Mouse (Mus musculus) kidney, embryonic 15.5 days (tissue): ENCODE measurements around the gene Map3k13. TPM values are rescaled to one million over a fixed set of nuclear protein-coding genes. Genes with fewer than 3 reads are reported as not detected.

Experiments used
- ATAC-seq: fragments of 200-750 bp; cut with Nextera tagmentation; replicated peaks from 2 replicates; pipeline ENCODE4 v1.8.0; 2017; ENCODE audit warnings: moderate TSS enrichment; ENCODE audit not compliant: low FRiP score
- H3K27ac ChIP-seq: fragments of 300-500 bp; sonication (generic); 2 replicates; pipeline ENCODE4 v1.5.1; 2015; ENCODE audit warnings: mild to moderate bottlenecking, inconsistent platforms
- H3K27me3 ChIP-seq: fragments of 300-500 bp; sonication (generic); 2 replicates; pipeline ENCODE4 v1.6.1; 2015; ENCODE audit warnings: inconsistent platforms
- H3K36me3 ChIP-seq: fragments of 300-500 bp; sonication (generic); 2 replicates; pipeline ENCODE4 v1.6.1; 2015; ENCODE audit warnings: inconsistent platforms
- H3K4me1 ChIP-seq: fragments of 300-500 bp; sonication (generic); 2 replicates; pipeline ENCODE4 v1.6.1; 2015; ENCODE audit warnings: inconsistent platforms
- H3K4me2 ChIP-seq: fragments of 300-500 bp; sonication (generic); 2 replicates; pipeline ENCODE4 v1.6.1; 2015; ENCODE audit warnings: moderate library complexity, mild to moderate bottlenecking, inconsistent platforms
- H3K4me3 ChIP-seq: fragments of 300-500 bp; sonication (generic); replicated peaks from 2 replicates; pipeline ENCODE4 v1.5.1; 2015; ENCODE audit warnings: mild to moderate bottlenecking, inconsistent platforms
- H3K9ac ChIP-seq: fragments of 300-500 bp; sonication (generic); 2 replicates; pipeline ENCODE4 v1.6.1; 2015; ENCODE audit warnings: mild to moderate bottlenecking, inconsistent platforms
- H3K9me3 ChIP-seq: fragments of 300-500 bp; sonication (generic); replicated peaks from 2 replicates; pipeline ENCODE4 v1.6.1; 2016; ENCODE audit warnings: inconsistent platforms
- WGBS: fragments of 180-500 bp; shearing (Covaris S2); methylation state at CpG from one replicate; pipeline ENCODE4 v1.1.7; 2015; ENCODE audit warnings: mixed read lengths; 5-methylcytosine and 5-hydroxymethylcytosine counted together
- polyA plus RNA-seq: library from polyadenylated mRNA; unstranded; fragments of >200 nt; fragmentation: Nextera tagmentation; extraction: Ambion mirVana; gene quantifications from 2 replicates; pipeline ENCODE4 v1.2.1, GENCODE M21; 2015

Map3k13 gene
- polyA plus RNA-seq, 1 experiment from 2014 or later = 0.73 TPM

DNA sequence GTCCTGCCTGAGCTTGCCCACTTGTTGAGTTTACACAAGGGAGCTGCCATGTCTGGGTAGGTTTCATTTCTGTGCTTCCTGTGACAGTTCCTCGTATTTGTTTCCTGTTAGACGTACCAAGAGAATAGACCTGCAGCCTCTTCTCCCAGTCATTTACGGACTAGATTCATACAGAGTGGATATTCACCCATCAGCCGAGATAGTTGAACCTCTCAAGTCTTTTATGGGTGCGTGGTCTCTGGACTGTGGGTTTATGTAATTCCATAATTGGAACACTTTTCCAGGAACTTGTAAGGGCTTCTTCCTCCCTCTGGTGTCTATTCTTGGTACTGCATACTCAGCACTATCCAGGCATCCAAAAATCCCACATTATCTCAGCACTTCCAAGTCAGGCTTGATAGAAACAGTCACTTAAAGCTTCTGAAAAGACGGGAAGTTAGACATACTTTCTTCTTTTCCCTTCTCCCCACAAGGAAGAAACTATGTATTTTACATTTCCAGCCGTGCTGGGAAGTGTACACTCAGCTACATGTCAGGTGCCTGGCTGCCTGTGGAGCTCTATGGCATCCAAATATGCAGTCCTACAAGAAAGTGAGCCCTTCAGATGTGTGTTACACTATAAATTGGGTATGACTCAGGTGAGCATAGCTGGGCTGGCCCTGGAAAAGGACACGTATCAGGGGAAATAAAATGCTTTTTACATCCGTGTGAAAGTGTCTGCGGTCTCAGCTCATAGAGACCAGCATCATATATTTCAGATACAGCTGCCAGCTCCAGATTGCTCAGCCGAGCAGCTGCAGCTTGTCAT is 20.9 kb downstream of the Map3k13 start:
- WGBS = 49% methylated on average over 11 of the region's 11 CpGs
- peak overlapping the region; percentile 15; the same call in 1 of the 2 replicates for H3K4me3 ChIP-seq
- H3K36me3 ChIP-seq = no peaks in the 10 kb centered on the region
- peaks cover 18% of the 10 kb centered on the region for H3K4me1 ChIP-seq
- no peaks in the 10 kb centered on the region for H3K27me3 ChIP-seq
- H3K4me2 ChIP-seq = peak overlapping the region; percentile 44
- peak overlapping the region; percentile 59 for H3K27ac ChIP-seq
- no peak overlapping the region for H3K9ac ChIP-seq
- no peaks in the 10 kb centered on the region for H3K9me3 ChIP-seq
- ATAC-seq = 0 out of 2 replicates have a peak, but pooled peaks have one; percentile 11

DNA sequence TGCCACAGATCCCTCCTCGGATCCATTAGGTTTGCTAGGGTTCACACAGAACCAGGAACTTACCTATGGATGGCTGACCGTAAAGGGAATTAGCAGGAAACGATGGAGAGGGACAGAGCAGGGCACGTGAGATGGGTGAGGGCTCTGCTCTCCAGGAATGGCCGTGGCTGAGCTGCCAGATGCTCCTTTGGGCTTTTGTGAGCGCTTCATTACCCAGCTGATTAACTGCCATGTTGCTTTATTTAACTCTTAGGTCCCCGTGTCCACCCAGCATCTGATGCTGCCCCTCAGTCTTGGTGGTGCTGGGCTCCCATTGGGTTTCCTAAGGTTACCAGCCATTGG is 21.5 kb downstream of the Map3k13 start:
- ATAC-seq = peak; percentile 73

DNA sequence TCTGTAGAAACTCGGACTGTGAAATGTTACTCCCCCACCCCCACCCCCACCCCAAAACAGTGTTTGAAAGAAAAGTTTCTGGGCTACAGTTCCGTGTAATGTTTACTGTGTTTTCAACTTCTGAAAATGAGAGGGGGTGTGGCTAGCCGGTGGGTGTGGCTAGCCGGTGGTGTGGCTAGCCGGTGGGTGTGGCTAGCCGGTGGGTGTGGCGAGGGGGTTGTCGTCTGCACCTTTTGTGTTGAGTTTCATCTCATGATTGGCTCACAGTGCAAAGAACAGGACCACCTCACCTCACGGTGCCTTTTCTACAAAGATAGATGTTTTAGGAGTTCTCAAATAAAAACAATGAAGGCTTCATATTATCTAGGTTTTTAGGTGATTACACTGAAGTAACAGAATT is 24.0 kb downstream of the Map3k13 start:
- Histone ChIP-seq H3K36me3 (no peaks in the 10 kb centered on the region), H3K4me1 (peaks cover 18% of the 10 kb centered on the region), H3K4me3 (no peak overlapping the region), H3K9me3 (no peaks in the 10 kb centered on the region), H3K9ac (no peak overlapping the region), H3K27me3 (no peaks in the 10 kb centered on the region), H3K4me2 (peak overlapping the region; percentile 45), H3K27ac (peak overlapping the region; percentile 70)
- peak; percentile 70 for ATAC-seq
- 39% methylated on average over 9 of the region's 9 CpGs for WGBS

More for the DNA sequence above, 21.5 kb downstream of the Map3k13 start:
- Histone ChIP-seq H3K36me3 (no peaks in the 10 kb centered on the region), H3K27me3 (no peaks in the 10 kb centered on the region), H3K4me1 (peaks cover 18% of the 10 kb centered on the region), H3K9me3 (no peaks in the 10 kb centered on the region), H3K27ac (peak overlapping the region; percentile 59), H3K9ac (no peak overlapping the region), H3K4me3 (peak overlapping the region; percentile 15; the same call in 1 of the 2 replicates), H3K4me2 (peak overlapping the region; percentile 44)
- 23% methylated on average over 7 of the region's 7 CpGs for WGBS

DNA sequence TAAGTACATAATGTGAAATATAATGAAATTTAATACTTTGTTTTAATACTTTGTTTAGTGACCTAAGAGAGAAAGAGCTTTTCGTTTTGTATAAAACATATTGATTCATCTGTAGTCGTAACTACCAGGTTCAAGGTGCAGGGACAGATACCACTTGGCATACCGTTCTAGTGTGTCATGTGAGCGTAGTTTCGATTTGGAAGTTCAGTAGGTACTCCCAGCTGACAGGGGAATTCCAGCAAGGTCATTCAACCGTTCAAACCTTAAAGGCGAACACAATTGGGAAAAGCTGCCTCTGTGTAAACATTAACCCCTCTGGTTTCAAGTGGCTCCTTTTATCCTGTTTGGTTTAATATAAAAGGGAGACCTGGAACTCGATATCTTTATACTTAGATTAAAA is 24.5 kb downstream of the Map3k13 start:
- Histone ChIP-seq H3K36me3 (no peaks in the 10 kb centered on the region), H3K9ac (no peak overlapping the region), H3K4me1 (peaks cover 18% of the 10 kb centered on the region), H3K27me3 (no peaks in the 10 kb centered on the region), H3K27ac (0 out of 2 replicates have a peak overlapping the region, but pooled peaks have one; percentile 67), H3K4me3 (no peak overlapping the region), H3K4me2 (peak overlapping the region; percentile 45), H3K9me3 (no peaks in the 10 kb centered on the region)
- peak; percentile 71 for ATAC-seq
- WGBS = 33% methylated on average over 8 of the region's 8 CpGs

DNA sequence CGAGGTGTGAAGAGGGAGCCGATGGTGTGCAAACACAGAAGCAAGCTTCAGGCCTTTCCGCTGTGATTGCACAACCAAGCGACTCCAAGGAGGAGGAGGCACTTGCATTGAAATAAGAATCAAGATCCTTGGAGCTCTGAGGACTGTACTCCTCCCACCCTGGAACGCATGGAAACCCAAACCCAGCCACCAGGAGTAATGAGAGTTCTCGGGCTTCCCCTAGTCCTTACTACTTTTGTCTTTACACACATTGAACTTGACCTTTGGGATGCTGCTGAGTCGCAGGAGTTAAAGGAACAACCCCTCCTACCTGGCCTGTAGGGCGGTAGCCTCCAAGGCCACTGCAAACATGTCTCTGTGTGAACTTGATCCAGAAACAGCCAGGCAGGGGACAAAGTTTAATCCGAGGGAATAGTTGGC is 31.5 kb downstream of the Map3k13 start:
- ATAC-seq = no peak; the same call in 1 of the 2 replicates
- peaks cover 18% of the 10 kb centered on the region for H3K4me1 ChIP-seq
- no peaks in the 10 kb centered on the region for H3K36me3 ChIP-seq
- 50% methylated on average over 9 of the region's 9 CpGs for WGBS
- no peak overlapping the region for H3K9ac ChIP-seq
- no peaks in the 10 kb centered on the region for H3K27me3 ChIP-seq
- H3K9me3 ChIP-seq = no peaks in the 10 kb centered on the region
- H3K27ac ChIP-seq = 0 out of 2 replicates have a peak overlapping the region, but pooled peaks have one; percentile 7
- no peak overlapping the region for H3K4me3 ChIP-seq
- no peak overlapping the region for H3K4me2 ChIP-seq

DNA sequence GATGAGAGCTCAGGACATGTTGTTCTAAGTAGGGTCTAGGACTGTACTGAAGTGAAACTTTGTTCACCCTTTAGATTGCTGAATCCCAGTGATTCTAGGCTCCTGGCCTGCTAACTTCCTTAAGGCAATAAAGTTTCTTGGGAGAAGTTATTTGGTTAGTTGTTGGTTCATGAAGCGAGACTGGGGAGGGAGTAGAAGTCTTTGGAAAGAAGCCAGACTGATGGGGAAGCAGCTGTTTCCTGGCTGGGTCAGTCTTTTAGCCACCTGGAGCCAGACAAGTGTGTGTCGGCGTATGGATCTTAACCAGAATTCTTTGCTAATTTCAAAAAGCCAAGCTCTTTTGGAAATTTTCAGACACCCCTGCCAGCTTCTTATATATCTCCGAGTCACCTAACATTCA is 33.0 kb downstream of the Map3k13 start:
- Histone ChIP-seq H3K9me3 (no peaks in the 10 kb centered on the region), H3K4me2 (peak overlapping the region; percentile 23; the same call in 1 of the 2 replicates), H3K4me3 (no peak overlapping the region), H3K27me3 (no peaks in the 10 kb centered on the region), H3K36me3 (no peaks in the 10 kb centered on the region), H3K4me1 (peaks cover 18% of the 10 kb centered on the region), H3K27ac (peak overlapping the region; percentile 80), H3K9ac (no peak overlapping the region)
- 0 out of 2 replicates have a peak, but pooled peaks have one; percentile 25 for ATAC-seq
- WGBS = 32% methylated on average over 4 of the region's 4 CpGs

DNA sequence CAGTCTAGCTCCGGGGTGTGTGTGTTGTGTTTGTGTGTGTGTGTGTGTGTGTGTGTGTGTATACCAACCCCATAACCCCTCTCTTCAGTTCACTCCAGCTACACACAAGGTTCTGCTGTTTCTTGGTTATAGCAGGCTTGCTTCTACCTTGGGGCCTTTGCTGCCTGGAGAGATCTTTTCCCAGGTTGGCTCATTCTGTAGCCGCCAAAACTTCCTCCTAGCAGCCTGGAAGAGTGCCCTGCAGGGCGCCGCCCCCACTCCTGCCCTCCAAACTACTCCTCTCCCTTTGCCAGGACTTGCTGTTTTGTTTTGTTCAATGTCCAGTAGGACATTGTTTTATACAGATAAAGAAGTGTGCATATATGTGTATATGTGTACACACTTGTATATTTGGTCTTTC is 33.4 kb downstream of the Map3k13 start:
- H3K27me3 ChIP-seq = no peaks in the 10 kb centered on the region
- H3K9ac ChIP-seq = no peak overlapping the region
- 55% methylated on average over 4 of the region's 4 CpGs for WGBS
- peak overlapping the region; percentile 23; the same call in 1 of the 2 replicates for H3K4me2 ChIP-seq
- no peaks in the 10 kb centered on the region for H3K36me3 ChIP-seq
- no peak for ATAC-seq
- peak overlapping the region; percentile 80 for H3K27ac ChIP-seq
- peaks cover 18% of the 10 kb centered on the region for H3K4me1 ChIP-seq
- no peak overlapping the region for H3K4me3 ChIP-seq
- no peaks in the 10 kb centered on the region for H3K9me3 ChIP-seq

DNA sequence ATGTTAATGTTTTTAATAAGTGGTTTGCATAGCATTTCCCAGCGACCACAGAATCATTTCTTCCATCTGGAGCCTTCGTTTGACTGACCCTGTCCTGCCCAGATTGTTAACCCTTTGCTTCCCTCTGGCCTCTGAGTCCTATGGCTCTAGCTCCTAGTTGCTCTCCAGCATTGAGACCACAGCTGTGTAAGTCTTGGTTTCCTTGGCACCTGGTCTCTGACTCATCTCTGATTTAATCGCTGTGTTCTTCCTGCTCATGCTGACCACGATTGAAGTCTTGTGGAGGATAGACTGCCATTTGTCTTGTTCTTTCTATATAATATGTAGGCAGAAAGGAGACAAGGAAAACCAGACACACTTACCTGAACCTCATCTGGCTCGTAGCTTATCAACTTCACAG is 35.6 kb downstream of the Map3k13 start:
- 35% methylated on average over 5 of the region's 5 CpGs for WGBS
- no peaks in the 10 kb centered on the region for H3K36me3 ChIP-seq

DNA sequence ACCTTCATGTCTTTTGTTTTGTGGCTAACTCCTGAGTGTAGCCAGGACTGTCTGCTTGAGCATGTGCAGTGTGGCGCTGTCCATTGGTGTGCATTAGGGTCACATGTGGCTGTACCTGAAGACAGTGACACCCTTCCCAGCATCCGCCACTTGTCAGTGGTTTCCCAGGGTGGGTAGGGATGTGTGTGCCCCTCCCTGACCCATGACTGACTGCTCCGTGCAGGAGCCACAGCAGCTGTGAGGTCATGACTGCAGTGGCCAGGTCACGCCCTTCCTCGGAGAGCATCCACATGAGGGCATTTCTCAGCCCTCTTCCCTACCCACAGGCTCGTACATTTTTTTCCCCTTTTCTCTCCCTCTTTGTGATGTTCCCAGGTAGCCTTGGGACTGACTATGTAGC is 36.6 kb downstream of the Map3k13 start:
- Histone ChIP-seq H3K27ac (no peak overlapping the region), H3K27me3 (no peaks in the 10 kb centered on the region), H3K4me2 (no peak overlapping the region), H3K36me3 (no peaks in the 10 kb centered on the region), H3K9ac (no peak overlapping the region), H3K4me3 (no peak overlapping the region), H3K9me3 (no peaks in the 10 kb centered on the region), H3K4me1 (peaks cover 19% of the 10 kb centered on the region)
- ATAC-seq = no peak
- WGBS = 50% methylated on average over 6 of the region's 6 CpGs

More for the DNA sequence above, 35.6 kb downstream of the Map3k13 start:
- no peak overlapping the region for H3K9ac ChIP-seq
- no peak overlapping the region for H3K4me2 ChIP-seq
- no peak for ATAC-seq
- no peak overlapping the region for H3K4me3 ChIP-seq
- H3K27ac ChIP-seq = no peak overlapping the region
- H3K4me1 ChIP-seq = peaks cover 18% of the 10 kb centered on the region
- no peaks in the 10 kb centered on the region for H3K9me3 ChIP-seq
- H3K27me3 ChIP-seq = no peaks in the 10 kb centered on the region

DNA sequence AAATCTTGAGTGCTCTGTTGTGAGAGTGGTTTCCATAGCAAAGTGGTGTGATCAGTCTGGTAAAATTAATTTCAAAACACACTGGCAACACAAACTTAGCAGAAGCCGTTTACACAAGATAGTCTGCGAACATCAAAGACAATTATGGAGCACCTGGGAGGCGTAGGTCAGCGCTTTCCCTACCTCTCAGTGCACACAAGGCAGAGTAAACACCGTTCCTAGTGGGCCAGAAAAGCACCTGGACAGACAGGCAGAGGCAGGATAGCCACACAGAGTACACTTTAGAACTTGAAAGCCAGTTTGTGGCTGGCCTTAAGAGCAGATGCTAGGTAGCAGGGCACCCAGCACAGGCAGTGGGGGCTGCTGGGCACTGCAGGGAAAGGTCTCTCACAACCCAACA is 37.6 kb downstream of the Map3k13 start:
- H3K36me3 ChIP-seq = no peaks in the 10 kb centered on the region
- peaks cover 22% of the 10 kb centered on the region for H3K4me1 ChIP-seq
- no peaks in the 10 kb centered on the region for H3K27me3 ChIP-seq
- no peak overlapping the region for H3K4me2 ChIP-seq
- no peak overlapping the region for H3K27ac ChIP-seq
- ATAC-seq = no peak
- H3K9me3 ChIP-seq = no peaks in the 10 kb centered on the region
- H3K4me3 ChIP-seq = no peak overlapping the region
- 67% methylated on average over 5 of the region's 5 CpGs for WGBS
- H3K9ac ChIP-seq = no peak overlapping the region

DNA sequence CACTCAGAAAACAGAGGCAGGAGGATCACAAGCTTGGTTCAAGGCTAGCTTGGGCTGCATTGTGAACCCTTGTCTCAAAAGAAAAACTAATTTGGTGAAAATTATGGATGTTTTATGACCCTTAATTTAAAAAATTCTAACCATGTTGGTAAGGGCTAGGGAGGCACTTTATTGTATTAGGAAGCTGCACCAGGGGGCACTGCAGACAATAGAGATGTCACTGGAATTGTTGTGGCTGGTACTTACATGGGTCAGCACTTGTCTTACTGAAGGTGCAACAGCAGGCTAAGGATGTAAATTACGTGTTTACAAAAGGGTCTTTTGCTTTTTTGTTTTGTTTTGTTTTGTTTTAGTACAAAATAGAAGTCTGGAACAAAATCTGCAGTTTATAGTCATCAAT is 39.3 kb downstream of the Map3k13 start:
- no peak for ATAC-seq
- H3K27ac ChIP-seq = no peak overlapping the region
- H3K4me2 ChIP-seq = no peak overlapping the region
- peaks cover 11% of the 10 kb centered on the region; the same call in 1 of the 2 replicates for H3K4me1 ChIP-seq
- H3K9ac ChIP-seq = no peak overlapping the region
- no peaks in the 10 kb centered on the region for H3K9me3 ChIP-seq
- H3K4me3 ChIP-seq = no peak overlapping the region
- no peaks in the 10 kb centered on the region for H3K27me3 ChIP-seq
- H3K36me3 ChIP-seq = no peaks in the 10 kb centered on the region
- WGBS = 67% methylated on average over 1 of the region's 1 CpGs

DNA sequence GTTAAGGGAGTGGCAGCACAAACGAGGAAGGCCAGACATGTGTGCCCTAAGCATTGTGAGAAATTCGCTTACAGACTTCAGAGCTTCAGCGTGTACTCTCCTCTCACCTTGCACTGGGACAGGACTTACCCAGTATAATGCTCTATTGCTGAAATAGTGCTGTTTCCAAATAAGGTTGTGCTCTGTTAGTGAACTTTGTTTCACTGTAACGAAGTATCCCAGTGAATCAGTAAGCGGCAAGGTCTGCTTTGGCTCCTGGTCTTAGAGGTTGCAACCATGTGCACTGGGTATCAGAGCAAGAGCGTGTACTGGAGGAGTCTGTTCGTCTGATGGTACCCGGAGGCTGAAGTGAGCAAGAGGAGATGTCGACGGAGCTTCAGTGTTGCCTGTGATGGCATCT is 39.8 kb downstream of the Map3k13 start:
- Histone ChIP-seq H3K4me1 (peaks cover 11% of the 10 kb centered on the region; the same call in 1 of the 2 replicates), H3K36me3 (no peaks in the 10 kb centered on the region), H3K27me3 (no peaks in the 10 kb centered on the region), H3K9ac (no peak overlapping the region), H3K9me3 (no peaks in the 10 kb centered on the region), H3K4me2 (no peak overlapping the region), H3K27ac (no peak overlapping the region), H3K4me3 (no peak overlapping the region)
- WGBS = 81% methylated on average over 10 of the region's 10 CpGs
- no peak for ATAC-seq
